Mouse (Mus musculus): Measurements from ENCODE around the gene Papss1. TPM values are rescaled to one million over a fixed set of nuclear protein-coding genes. Genes with fewer than 3 reads are reported as not detected.

Papss1 gene
- polyA plus RNA-seq, 1 experiment from 2014 or later = 133 TPM

GRCm38 (mm10) chr3:131631318-131631870 lies 66.8 kb downstream of the Papss1 start:
- H3K9me3 ChIP-seq (ENCODE audit: control insufficient read depth, low read length) = no peaks in the 10 kb centered on the region
- no peak overlapping the region for H3K4me2 ChIP-seq (ENCODE audit: low read length)
- H3K9ac ChIP-seq (ENCODE audit: low read length) = no peak overlapping the region
- DNase-seq (ENCODE audit: low spot score) (no peak), ATAC-seq (replicated peaks; ENCODE audit: low FRiP score, low TSS enrichment, low read depth) (no peak)
- H3K4me1 ChIP-seq (replicated peaks; ENCODE audit: control insufficient read depth, insufficient read depth, low read length) = no peaks in the 10 kb centered on the region
- no peak overlapping the region for H3K27ac ChIP-seq (ENCODE audit: low read depth)
- H3K27me3 ChIP-seq (replicated peaks; ENCODE audit: control insufficient read depth, insufficient read depth, low read length) = no peaks in the 10 kb centered on the region
- H3K4me3 ChIP-seq (ENCODE audit: low read depth, low read length) = no peak overlapping the region
- WGBS = 96% methylated on average over 16 of the region's 16 CpGs
- H3K36me3 ChIP-seq (ENCODE audit: control insufficient read depth, insufficient read depth, low read length) = peaks cover 53% of the 10 kb centered on the region

- Histone ChIP-seq H3K4me1 (replicated peaks; ENCODE audit: control insufficient read depth, insufficient read depth, low read length) (no peaks in the 10 kb centered on the region; the same call in 1 of the 2 replicates), H3K4me3 (ENCODE audit: low read depth, low read length) (no peak overlapping the region), H3K9ac (ENCODE audit: low read length) (no peak overlapping the region), H3K4me2 (ENCODE audit: low read length) (no peak overlapping the region), H3K9me3 (ENCODE audit: control insufficient read depth, low read length) (no peaks in the 10 kb centered on the region), H3K27me3 (replicated peaks; ENCODE audit: control insufficient read depth, insufficient read depth, low read length) (no peaks in the 10 kb centered on the region), H3K27ac (ENCODE audit: low read depth) (no peak overlapping the region), H3K36me3 (ENCODE audit: control insufficient read depth, insufficient read depth, low read length) (peaks cover 37% of the 10 kb centered on the region)
- WGBS = 94% methylated on average over 2 of the region's 2 CpGs
- no peak for ATAC-seq (replicated peaks; ENCODE audit: low FRiP score, low TSS enrichment, low read depth)
- no peak for DNase-seq (ENCODE audit: low spot score)
Observed at GRCm38 (mm10) chr3:131634091-131634490, 69.5 kb downstream of the Papss1 start.

GRCm38 (mm10) chr3:131636126-131636525 lies 71.6 kb downstream of the Papss1 start:
- peaks cover 42% of the 10 kb centered on the region for H3K36me3 ChIP-seq (ENCODE audit: control insufficient read depth, insufficient read depth, low read length)
- H3K9me3 ChIP-seq (ENCODE audit: control insufficient read depth, low read length) = no peaks in the 10 kb centered on the region
- 59% methylated on average over 5 of the region's 5 CpGs for WGBS
- no peak for DNase-seq (ENCODE audit: low spot score)
- no peak overlapping the region for H3K27ac ChIP-seq (ENCODE audit: low read depth)
- no peak overlapping the region for H3K9ac ChIP-seq (ENCODE audit: low read length)
- ATAC-seq (replicated peaks; ENCODE audit: low FRiP score, low TSS enrichment, low read depth) = no peak
- H3K27me3 ChIP-seq (replicated peaks; ENCODE audit: control insufficient read depth, insufficient read depth, low read length) = no peaks in the 10 kb centered on the region
- H3K4me2 ChIP-seq (ENCODE audit: low read length) = no peak overlapping the region
- H3K4me3 ChIP-seq (ENCODE audit: low read depth, low read length) = no peak overlapping the region
- no peaks in the 10 kb centered on the region; the same call in 1 of the 2 replicates for H3K4me1 ChIP-seq (replicated peaks; ENCODE audit: control insufficient read depth, insufficient read depth, low read length)

- WGBS = 94% methylated on average over 3 of the region's 3 CpGs
- no peak overlapping the region for H3K4me2 ChIP-seq (ENCODE audit: low read length)
- DNase-seq (ENCODE audit: low spot score) (no peak), ATAC-seq (replicated peaks; ENCODE audit: low FRiP score, low TSS enrichment, low read depth) (no peak)
- H3K27ac ChIP-seq (ENCODE audit: low read depth) = no peak overlapping the region
- H3K36me3 ChIP-seq (ENCODE audit: control insufficient read depth, insufficient read depth, low read length) = peaks cover 34% of the 10 kb centered on the region
- no peaks in the 10 kb centered on the region; the same call in 1 of the 2 replicates for H3K4me1 ChIP-seq (replicated peaks; ENCODE audit: control insufficient read depth, insufficient read depth, low read length)
- no peaks in the 10 kb centered on the region for H3K27me3 ChIP-seq (replicated peaks; ENCODE audit: control insufficient read depth, insufficient read depth, low read length)
- no peak overlapping the region for H3K4me3 ChIP-seq (ENCODE audit: low read depth, low read length)
- no peaks in the 10 kb centered on the region for H3K9me3 ChIP-seq (ENCODE audit: control insufficient read depth, low read length)
- H3K9ac ChIP-seq (ENCODE audit: low read length) = no peak overlapping the region
Observed at GRCm38 (mm10) chr3:131637008-131637407, 72.4 kb downstream of the Papss1 start.

GRCm38 (mm10) chr3:131637664-131638063 lies 73.1 kb downstream of the Papss1 start:
- DNase-seq (ENCODE audit: low spot score) (no peak), ATAC-seq (replicated peaks; ENCODE audit: low FRiP score, low TSS enrichment, low read depth) (no peak)
- Histone ChIP-seq H3K4me3 (ENCODE audit: low read depth, low read length) (no peak overlapping the region), H3K4me1 (replicated peaks; ENCODE audit: control insufficient read depth, insufficient read depth, low read length) (no peaks in the 10 kb centered on the region; the same call in 1 of the 2 replicates), H3K4me2 (ENCODE audit: low read length) (no peak overlapping the region), H3K36me3 (ENCODE audit: control insufficient read depth, insufficient read depth, low read length) (peaks cover 27% of the 10 kb centered on the region), H3K9ac (ENCODE audit: low read length) (no peak overlapping the region), H3K9me3 (ENCODE audit: control insufficient read depth, low read length) (no peaks in the 10 kb centered on the region), H3K27me3 (replicated peaks; ENCODE audit: control insufficient read depth, insufficient read depth, low read length) (no peaks in the 10 kb centered on the region), H3K27ac (ENCODE audit: low read depth) (no peak overlapping the region)
- 25% methylated on average over 10 of the region's 10 CpGs for WGBS

- H3K9me3 ChIP-seq (ENCODE audit: control insufficient read depth, low read length) = no peaks in the 10 kb centered on the region
- H3K4me2 ChIP-seq (ENCODE audit: low read length) = no peak overlapping the region
- no peak overlapping the region for H3K9ac ChIP-seq (ENCODE audit: low read length)
- no peak for DNase-seq (ENCODE audit: low spot score)
- H3K36me3 ChIP-seq (ENCODE audit: control insufficient read depth, insufficient read depth, low read length) = peaks cover 27% of the 10 kb centered on the region
- no peak overlapping the region for H3K4me3 ChIP-seq (ENCODE audit: low read depth, low read length)
- H3K27me3 ChIP-seq (replicated peaks; ENCODE audit: control insufficient read depth, insufficient read depth, low read length) = no peaks in the 10 kb centered on the region
- H3K4me1 ChIP-seq (replicated peaks; ENCODE audit: control insufficient read depth, insufficient read depth, low read length) = no peaks in the 10 kb centered on the region; the same call in 1 of the 2 replicates
- H3K27ac ChIP-seq (ENCODE audit: low read depth) = no peak overlapping the region
- no peak for ATAC-seq (replicated peaks; ENCODE audit: low FRiP score, low TSS enrichment, low read depth)
- WGBS = 54% methylated on average over 7 of the region's 7 CpGs
Observed at GRCm38 (mm10) chr3:131638216-131638615, 73.6 kb downstream of the Papss1 start.

- DNase-seq (ENCODE audit: low spot score) = no peak
- H3K4me3 ChIP-seq (ENCODE audit: low read depth, low read length) = no peak overlapping the region
- WGBS = 93% methylated on average over 20 of the region's 20 CpGs
- H3K36me3 ChIP-seq (ENCODE audit: control insufficient read depth, insufficient read depth, low read length) = peaks cover 21% of the 10 kb centered on the region; the same call in 1 of the 2 replicates
- no peaks in the 10 kb centered on the region for H3K27me3 ChIP-seq (replicated peaks; ENCODE audit: control insufficient read depth, insufficient read depth, low read length)
- no peaks in the 10 kb centered on the region for H3K9me3 ChIP-seq (ENCODE audit: control insufficient read depth, low read length)
- H3K4me2 ChIP-seq (ENCODE audit: low read length) = no peak overlapping the region
- no peak for ATAC-seq (replicated peaks; ENCODE audit: low FRiP score, low TSS enrichment, low read depth)
- H3K4me1 ChIP-seq (replicated peaks; ENCODE audit: control insufficient read depth, insufficient read depth, low read length) = no peaks in the 10 kb centered on the region; the same call in 1 of the 2 replicates
- no peak overlapping the region for H3K27ac ChIP-seq (ENCODE audit: low read depth)
- no peak overlapping the region for H3K9ac ChIP-seq (ENCODE audit: low read length)
Observed at GRCm38 (mm10) chr3:131642681-131643292, 78.2 kb downstream of the Papss1 start.

- Histone ChIP-seq H3K4me2 (ENCODE audit: low read length) (no peak overlapping the region), H3K4me3 (ENCODE audit: low read depth, low read length) (no peak overlapping the region), H3K36me3 (ENCODE audit: control insufficient read depth, insufficient read depth, low read length) (peaks cover 14% of the 10 kb centered on the region; the same call in 1 of the 2 replicates), H3K4me1 (replicated peaks; ENCODE audit: control insufficient read depth, insufficient read depth, low read length) (no peaks in the 10 kb centered on the region), H3K27me3 (replicated peaks; ENCODE audit: control insufficient read depth, insufficient read depth, low read length) (no peaks in the 10 kb centered on the region), H3K27ac (ENCODE audit: low read depth) (no peak overlapping the region), H3K9ac (ENCODE audit: low read length) (no peak overlapping the region), H3K9me3 (ENCODE audit: control insufficient read depth, low read length) (no peaks in the 10 kb centered on the region)
- WGBS = 87% methylated on average over 5 of the region's 5 CpGs
- DNase-seq (ENCODE audit: low spot score) (no peak), ATAC-seq (replicated peaks; ENCODE audit: low FRiP score, low TSS enrichment, low read depth) (no peak)
Observed at GRCm38 (mm10) chr3:131645203-131645602, 80.6 kb downstream of the Papss1 start.

- Histone ChIP-seq H3K4me2 (ENCODE audit: low read length) (no peak overlapping the region), H3K27ac (ENCODE audit: low read depth) (no peak overlapping the region), H3K4me3 (ENCODE audit: low read depth, low read length) (no peak overlapping the region), H3K36me3 (ENCODE audit: control insufficient read depth, insufficient read depth, low read length) (no peaks in the 10 kb centered on the region), H3K9me3 (ENCODE audit: control insufficient read depth, low read length) (no peaks in the 10 kb centered on the region), H3K27me3 (replicated peaks; ENCODE audit: control insufficient read depth, insufficient read depth, low read length) (no peaks in the 10 kb centered on the region), H3K9ac (ENCODE audit: low read length) (no peak overlapping the region), H3K4me1 (replicated peaks; ENCODE audit: control insufficient read depth, insufficient read depth, low read length) (no peaks in the 10 kb centered on the region)
- ATAC-seq (replicated peaks; ENCODE audit: low FRiP score, low TSS enrichment, low read depth) (no peak), DNase-seq (ENCODE audit: low spot score) (no peak)
- 87% methylated on average over 3 of the region's 3 CpGs for WGBS
Observed at GRCm38 (mm10) chr3:131654366-131654765, 89.8 kb downstream of the Papss1 start.

Measured in intestine, embryonic 14.5 days (tissue).